Mouse (Mus musculus) left cerebral cortex, adult 18-20 months (tissue): ENCODE results near the gene Prkd1. TPM values are rescaled to one million over a fixed set of nuclear protein-coding genes. Genes with fewer than 3 reads are reported as not detected.
"Not testable (repeated sequence)": the region's sequence is repeated elsewhere in the genome, so short reads cannot be mapped to it uniquely, and the experiment has no call there.

Source experiments
- DNase-seq, 2 experiments: peaks; one replicate each; pipeline ENCODE4 v3.0.0; 2021 to 2022; ENCODE audit warnings: low spot score in 2 of 2, mixed read lengths in 1 of 2
- long read RNA-seq, 2 experiments: library from polyadenylated mRNA; stranded (forward); transcript quantifications; one replicate each; pipeline ENCODE4 v2.0.0; 2021
- total RNA-seq, 2 experiments: library from RNA; stranded (reverse); gene quantifications; 2 replicates each; pipeline ENCODE4 v1.2.3; 2021

The Prkd1 gene
- total RNA-seq: 1 to 10 TPM; 7.8 to 8.1 TPM
- long read RNA-seq, experiment 1, partial matches to known transcripts: 2 of 14 reads
- long read RNA-seq, experiment 1, other reads (novel, unspliced or antisense): 8 of 14 reads
- long read RNA-seq, experiment 2, partial matches to known transcripts: 0 of 5 reads
- long read RNA-seq, experiment 2, other reads (novel, unspliced or antisense): 3 of 5 reads

GRCm38 (mm10) chr12:50648671-50649541, at the start of gene Prkd1:
TSS of gene Prkd1 (minus strand) at chr12:50649098.
- peak; percentile 48 to 73 for DNase-seq

GRCm38 (mm10) chr12:50697492-50697891, 48.6 kb upstream of the Prkd1 start:
- peak; percentile 20 to 23 for DNase-seq

GRCm38 (mm10) chr12:50648176-50648670, 675 bp downstream of the Prkd1 start:
- peak in 1 of 2 experiments; percentile 9 for DNase-seq

- DNase-seq: no peak
Measured at GRCm38 (mm10) chr12:50646857-50647256, 2.0 kb downstream of the Prkd1 start.

GRCm38 (mm10) chr12:50642671-50643070, 6.2 kb downstream of the Prkd1 start:
- DNase-seq: no peak

GRCm38 (mm10) chr12:50640171-50640570, 8.7 kb downstream of the Prkd1 start:
- no peak for DNase-seq

- DNase-seq: no peak
Measured at GRCm38 (mm10) chr12:50634436-50634835, 14.5 kb downstream of the Prkd1 start.

GRCm38 (mm10) chr12:50626100-50626499, 22.8 kb downstream of the Prkd1 start:
- DNase-seq: not testable (repeated sequence)

GRCm38 (mm10) chr12:50624175-50624574, 24.7 kb downstream of the Prkd1 start:
- no peak for DNase-seq

GRCm38 (mm10) chr12:50615852-50616251, 33.0 kb downstream of the Prkd1 start:
- DNase-seq: no peak

GRCm38 (mm10) chr12:50614341-50614740, 34.6 kb downstream of the Prkd1 start:
- DNase-seq: no peak

GRCm38 (mm10) chr12:50606703-50607500, 42.0 kb downstream of the Prkd1 start:
- no peak for DNase-seq

- DNase-seq: no peak
Measured at GRCm38 (mm10) chr12:50599370-50599769, 49.5 kb downstream of the Prkd1 start.

GRCm38 (mm10) chr12:50598053-50598988, 50.6 kb downstream of the Prkd1 start:
- DNase-seq: peak in 1 of 2 experiments; percentile 8

GRCm38 (mm10) chr12:50597467-50597866, 51.4 kb downstream of the Prkd1 start:
- no peak for DNase-seq

GRCm38 (mm10) chr12:50595777-50596176, 53.1 kb downstream of the Prkd1 start:
- no peak for DNase-seq

- no peak for DNase-seq
Measured at GRCm38 (mm10) chr12:50594506-50594905, 54.4 kb downstream of the Prkd1 start.

GRCm38 (mm10) chr12:50593481-50593880, 55.4 kb downstream of the Prkd1 start:
- DNase-seq: no peak

- no peak for DNase-seq
Measured at GRCm38 (mm10) chr12:50588137-50588761, 60.6 kb downstream of the Prkd1 start.

- DNase-seq: no peak
Measured at GRCm38 (mm10) chr12:50565198-50565597, 83.7 kb downstream of the Prkd1 start.
